Mouse (Mus musculus): ENCODE results near the gene Snx11.

The Snx11 gene

DNA sequence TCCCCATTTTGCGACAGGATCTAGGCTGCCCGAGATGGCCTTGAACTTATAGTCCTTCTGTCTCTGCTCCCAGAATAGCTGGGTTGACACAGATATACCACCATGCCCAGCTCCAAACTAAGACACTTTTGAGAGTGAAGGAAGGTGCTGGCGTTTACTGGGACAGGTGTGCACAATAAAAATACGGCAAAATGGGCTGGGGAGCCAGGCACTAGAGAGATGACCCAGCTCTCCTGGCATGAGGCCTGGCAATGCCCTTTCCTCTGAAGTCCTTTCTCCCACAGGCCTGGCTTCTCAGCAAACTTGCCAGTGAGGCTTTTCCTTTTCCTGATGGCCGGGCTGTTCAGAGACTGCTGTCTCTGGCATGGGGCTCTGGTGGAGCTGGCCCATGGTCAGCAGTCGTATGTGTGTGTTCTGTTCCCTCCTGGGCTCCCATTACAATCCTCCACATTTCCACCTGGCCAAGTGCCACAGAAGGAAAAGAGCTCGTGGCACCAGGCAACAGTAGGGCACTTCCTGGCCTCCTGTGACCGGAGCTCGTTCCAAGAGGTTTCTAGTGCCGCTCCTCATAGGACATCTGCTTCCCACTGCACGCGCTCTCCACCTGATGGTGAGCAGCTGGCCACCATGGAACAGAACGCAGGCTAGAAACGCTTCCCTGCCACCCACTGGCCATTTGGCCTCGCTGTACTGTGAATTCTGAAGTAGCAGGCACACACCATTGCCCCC, 14.5 kb downstream of the Snx11 start:
- DNase-seq (ENCODE audit: low read depth), result no peak

DNA sequence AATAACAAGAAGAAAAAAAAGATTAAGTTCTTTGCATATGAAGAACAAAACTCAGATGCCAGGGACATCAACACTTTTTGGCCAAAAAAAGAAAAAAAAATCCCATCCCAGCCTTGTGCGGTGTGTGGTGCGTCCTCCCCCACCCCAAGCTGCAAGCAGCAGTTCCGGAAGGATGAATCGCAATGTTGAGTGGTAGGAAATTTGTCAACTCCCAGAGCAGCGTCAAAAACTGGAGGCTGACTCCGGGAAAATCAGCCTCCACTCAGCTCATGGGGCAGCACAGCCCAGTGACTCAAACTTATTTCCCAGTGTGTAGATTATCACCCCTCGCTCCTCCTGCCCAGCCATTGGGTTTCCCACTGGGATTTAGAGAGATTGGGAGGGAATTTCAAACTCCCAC, 15.4 kb downstream of the Snx11 start:
- DNase-seq (ENCODE audit: low read depth), result peak; percentile 66

DNA sequence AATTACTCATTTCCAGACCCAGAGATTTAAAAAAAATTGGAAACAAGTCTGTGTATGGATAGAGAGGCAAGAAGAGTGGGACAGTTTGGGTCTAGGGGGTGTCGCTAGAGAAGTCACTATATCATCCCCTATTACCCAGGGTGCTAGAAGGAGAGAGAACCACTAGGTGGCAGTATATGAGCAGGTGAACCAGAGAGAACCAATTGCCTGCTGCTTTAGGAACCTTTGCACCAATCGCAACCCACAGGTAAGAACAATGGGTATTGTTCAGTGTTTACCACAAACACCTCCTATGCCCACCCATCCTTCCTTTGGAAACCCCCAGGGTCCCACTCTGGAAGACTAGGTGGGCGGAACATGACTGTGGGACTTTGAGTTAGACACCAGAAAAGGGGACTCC, 17.3 kb downstream of the Snx11 start:
- DNase-seq (ENCODE audit: low read depth), result peak; percentile 81

DNA sequence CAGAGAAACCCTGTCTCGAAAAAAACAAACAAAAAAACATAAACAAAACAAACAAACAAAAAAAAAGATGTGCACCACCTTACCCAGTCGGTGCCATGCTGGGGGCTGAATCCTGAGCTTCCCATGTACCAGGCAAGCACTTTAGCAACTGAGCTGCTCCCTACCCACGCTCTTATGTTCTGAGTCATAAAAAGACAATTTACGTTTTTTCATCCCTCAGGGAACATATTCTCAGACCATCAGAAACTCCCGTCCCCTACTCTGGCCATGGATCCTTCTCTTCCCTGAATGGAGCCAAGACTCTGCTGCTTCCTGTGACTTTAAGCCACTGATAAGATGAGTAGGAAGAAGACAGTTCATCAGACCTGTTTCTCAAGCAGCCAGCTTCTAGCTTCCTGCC, 19.0 kb downstream of the Snx11 start:
- DNase-seq (ENCODE audit: low read depth), result peak; percentile 47

DNA sequence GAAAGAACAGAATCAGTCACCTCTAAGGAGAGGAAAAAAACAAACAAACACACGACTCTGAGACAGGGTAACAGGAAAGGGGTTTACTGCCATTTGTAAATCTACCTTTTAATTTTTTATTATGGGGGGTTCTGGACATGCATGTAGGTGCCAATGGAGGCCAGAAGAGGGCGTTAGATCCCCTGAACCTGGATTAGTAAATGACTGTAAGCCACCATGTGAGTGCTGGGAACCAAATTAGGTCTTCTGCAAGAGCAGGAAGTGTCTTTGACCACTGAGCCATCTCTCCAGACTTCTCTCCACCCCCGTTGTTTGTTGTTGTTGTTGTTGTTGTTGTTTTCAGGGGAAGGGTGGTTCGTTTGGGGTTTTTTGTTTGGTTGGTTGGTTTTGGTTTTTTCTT, 19.9 kb downstream of the Snx11 start:
- DNase-seq (ENCODE audit: low read depth), result no peak

DNA sequence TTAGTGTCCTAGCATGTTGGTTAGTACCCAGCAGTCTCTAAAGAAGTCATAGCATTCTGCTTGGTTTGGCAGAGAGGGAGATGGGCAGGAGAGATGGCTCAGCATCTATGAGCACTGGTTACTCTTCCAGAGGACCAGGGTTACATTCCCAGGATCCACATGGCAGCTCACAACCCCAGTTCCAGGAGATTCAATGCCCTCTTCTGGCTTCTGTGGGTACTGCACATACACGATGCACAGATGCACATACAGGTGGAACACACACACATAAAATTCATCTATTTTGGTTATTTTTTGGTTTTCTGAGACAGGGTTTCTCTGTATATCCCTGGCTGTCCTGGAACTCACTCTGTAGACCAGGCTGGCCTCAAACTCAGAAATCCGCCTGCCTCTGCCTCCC, 22.1 kb downstream of the Snx11 start:
- DNase-seq (ENCODE audit: low read depth), result no peak

DNA sequence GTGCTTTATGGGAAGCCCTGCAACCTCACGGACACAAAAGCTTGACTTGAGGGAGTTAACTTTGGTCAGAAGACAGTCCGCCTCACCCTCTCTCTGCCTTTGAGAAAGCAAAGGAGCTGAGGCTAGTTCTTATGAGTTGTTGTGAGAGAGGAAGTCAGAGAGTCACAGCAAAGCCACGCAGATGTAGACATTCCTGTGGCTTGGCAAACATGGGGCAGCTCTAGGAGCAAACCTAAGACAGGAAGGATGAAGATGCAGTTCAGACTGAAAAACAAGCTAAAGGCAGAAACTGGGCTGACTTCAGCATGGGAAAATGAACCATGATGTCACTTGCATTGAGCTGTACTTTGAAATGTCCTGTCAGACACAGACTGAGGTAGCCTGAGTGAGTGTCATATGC, 29.8 kb downstream of the Snx11 start:
- peak; percentile 85 for DNase-seq (ENCODE audit: low read depth)

DNA sequence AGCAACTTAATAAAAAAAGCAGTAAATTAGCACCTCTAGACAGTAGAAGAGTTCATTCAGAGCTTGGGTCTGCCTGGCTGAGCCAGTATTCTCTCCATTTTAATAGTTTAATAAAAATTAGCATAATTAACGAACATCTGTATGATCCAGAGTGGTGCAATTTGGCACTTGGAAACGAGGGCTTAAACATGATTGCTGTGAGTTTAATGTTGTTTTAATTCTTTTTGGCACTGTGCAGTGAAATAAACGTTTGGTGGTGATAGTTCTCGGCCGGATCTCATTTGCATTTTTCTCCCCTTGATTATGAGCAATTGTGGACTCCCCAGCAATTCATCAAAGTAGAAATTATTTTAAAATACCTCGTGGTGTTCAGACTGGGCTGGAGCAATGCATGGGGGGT, 30.7 kb downstream of the Snx11 start:
- no peak for DNase-seq (ENCODE audit: low read depth)

DNA sequence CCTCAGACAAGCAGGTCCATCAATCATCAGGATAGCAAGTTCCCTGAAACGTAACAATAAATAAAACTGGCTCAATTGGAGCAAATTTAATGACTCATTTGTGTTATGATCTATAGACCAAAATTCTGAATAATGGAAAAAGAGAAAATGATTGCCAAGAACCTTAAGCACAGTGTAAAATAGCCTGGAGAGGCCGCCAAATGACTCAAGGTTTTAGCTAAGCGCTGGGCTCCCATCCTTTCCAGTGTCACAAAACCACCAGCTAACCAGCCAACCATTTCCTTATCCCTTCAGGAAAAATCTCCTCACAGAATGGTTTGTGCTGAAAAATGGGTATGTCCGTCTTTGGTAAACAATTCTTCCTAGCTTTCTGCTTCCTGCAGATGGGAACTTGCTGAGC, 33.5 kb downstream of the Snx11 start:
- peak; percentile 79 for DNase-seq (ENCODE audit: low read depth)

DNA sequence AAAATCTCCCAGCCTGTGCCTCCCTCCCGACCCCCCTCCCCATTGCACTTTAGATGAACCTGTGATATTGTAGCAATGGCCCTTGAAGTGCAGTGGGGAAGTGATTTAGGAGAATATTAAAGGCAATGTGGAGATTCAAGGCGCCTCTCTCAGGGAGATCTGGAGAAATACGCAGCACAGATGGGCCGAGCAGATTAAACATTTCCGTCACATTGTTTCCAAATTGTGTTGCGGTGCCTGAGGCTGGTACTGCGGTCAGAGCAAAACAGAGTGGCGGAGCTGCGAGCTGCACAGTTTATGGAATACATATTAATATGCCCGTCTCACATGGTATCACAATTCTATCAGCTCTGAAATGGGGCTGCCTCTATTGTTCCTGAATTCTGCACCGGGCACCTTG, 34.4 kb downstream of the Snx11 start:
- DNase-seq (ENCODE audit: low read depth), result no peak

DNA sequence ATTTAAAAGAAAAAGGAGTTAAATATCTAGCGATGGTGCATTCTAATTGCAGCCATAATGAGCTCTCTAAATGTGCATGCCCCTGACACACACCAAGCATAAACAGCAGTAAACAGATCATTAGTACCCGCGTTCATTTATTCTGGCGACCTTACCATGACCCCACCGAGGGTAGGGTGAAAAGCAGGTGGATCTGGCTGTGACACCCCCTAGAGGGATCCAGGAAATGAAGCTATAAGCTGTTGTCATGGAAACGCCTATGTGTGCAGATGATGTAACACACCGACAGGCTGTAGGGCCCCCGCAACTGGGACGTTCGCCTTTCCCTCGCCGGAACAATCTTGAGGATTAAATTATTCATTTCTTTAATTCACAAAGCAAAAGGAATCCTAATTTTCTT, 35.4 kb downstream of the Snx11 start:
- no peak for DNase-seq (ENCODE audit: low read depth)

DNA sequence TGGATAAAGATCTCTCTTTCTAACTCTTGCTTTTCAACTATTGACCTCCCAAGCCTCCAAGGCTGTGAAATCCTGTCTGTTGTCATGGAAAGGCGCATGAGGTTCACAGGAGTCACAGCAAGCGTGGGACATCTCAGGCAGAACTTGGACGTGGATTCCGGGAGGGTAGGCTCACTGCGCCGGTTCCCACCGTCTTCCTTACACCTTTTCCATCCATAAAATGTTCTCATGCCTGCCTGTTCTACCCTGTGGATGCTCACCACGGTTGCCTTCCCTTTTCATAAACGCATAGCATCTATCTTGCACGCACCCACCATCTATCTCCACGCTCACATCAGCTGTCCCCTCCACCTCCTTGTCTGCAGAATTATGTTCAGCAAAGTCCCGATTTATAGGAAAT, 36.6 kb downstream of the Snx11 start:
- no peak for DNase-seq (ENCODE audit: low read depth)

DNA sequence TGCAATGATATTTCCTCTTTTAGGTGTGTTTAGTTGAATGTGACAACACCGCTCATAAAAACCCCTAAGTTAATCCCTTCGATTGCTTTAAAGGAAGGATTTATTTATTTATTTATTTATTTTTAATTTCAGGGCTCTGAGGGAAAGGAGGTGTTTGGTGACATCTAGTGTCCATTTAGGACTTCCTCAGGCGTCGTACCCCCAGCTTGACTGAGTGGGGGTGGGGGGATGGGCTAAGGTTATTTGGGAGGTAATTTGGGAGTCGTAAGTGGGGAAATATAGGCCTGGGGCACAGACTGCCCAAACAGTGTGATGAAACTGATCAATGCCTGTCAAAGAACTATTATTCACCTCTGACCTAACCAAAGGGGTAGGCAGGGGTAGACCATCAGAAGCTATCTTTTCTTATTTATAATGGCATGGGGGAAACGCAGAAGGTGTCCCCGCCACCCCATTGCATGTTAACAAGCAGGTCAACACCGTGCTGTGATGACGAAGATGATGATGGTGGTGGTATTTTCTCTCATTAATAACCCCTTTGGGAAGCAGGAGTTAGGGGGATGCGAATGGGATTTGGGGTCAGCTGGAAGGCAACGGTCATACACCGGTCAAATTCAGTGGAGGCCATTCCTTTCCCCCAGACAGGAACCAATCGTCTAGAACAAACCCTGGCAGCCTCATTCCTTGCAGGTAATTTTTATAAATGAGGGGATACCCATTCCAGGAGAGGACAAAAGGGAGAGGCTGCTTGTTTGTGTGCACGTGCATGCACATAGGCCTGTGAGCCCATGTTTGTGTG, 39.5 kb downstream of the Snx11 start:
- no peak for DNase-seq (ENCODE audit: low read depth)

DNA sequence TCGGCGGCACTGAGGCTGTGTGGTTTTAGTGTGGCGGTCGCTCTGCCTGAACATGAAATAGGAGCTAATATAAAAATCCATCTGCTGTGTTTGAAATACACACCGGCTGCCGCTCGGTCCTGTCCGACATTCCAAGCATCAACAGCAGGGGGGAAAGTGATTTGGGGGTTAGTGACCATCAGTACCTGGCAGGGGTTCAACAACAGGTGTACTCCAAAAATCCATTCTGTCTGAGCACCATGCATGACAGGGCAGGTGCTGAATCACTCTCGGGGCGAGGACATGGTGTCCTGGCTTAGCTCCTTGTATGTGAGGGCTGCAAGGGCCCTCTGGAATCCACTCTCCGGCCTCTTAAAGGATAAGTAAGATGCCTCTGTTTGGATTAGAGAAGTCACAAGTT, 41.0 kb downstream of the Snx11 start:
- no peak for DNase-seq (ENCODE audit: low read depth)

DNA sequence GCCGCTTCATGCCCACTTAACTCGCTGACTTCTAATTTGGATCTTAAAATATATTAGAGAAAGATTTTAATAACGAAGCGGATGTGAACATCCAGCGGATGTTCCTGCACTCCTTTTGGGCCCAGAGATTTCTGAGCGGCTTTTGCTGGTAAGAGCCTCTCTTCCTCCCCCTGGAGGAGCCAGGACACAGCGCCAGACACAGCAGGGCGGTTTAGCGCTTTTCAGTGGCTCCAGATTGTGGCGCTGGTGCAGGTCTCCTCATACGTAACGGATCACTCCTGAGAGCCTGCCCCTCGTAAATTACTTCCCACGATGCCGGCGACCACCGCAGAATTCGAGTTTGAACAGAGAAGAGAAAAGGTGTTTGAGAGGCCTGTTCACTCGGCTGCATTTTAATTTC, 41.5 kb downstream of the Snx11 start:
- DNase-seq (ENCODE audit: low read depth), result no peak

DNA sequence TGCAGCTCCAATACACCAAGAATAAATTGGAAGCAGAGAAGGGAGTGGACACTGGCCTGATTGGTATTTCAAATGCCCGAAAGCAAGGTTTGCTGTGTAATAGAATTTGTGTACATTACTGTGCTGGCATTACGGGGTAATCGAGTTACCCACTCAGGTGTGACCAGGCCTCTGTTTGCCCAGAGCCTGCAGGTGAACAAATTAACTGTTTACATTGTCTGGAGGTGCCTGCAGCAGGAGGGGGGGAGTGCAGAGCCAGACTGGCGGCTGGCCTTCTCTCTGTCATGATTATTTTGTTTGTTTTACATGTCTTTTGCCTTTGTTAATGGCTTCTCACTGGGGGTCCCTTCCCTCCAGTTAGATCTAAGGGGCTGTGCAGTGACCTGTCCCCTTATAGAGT, 44.7 kb downstream of the Snx11 start:
- DNase-seq (ENCODE audit: low read depth), result no peak

DNA sequence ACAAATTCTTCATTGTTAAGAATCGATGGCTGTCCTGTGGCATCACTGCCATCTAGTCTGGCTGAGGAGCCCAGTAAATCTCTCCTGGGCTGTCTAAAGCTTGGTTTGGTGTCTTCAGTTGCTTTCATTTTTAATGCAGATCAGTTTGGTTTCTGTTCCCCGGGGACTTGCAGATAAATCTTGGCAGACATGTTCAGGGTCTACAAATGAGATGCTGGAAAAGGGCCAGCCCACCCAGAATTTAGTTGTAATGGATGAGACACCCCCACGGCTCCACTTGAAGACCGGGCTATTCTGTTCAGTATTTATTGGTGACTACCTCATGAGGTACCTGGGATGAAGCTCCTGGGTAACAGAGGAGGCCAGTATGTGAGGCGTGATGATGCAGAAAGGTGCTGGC, 47.0 kb downstream of the Snx11 start:
- DNase-seq (ENCODE audit: low read depth), result no peak

DNA sequence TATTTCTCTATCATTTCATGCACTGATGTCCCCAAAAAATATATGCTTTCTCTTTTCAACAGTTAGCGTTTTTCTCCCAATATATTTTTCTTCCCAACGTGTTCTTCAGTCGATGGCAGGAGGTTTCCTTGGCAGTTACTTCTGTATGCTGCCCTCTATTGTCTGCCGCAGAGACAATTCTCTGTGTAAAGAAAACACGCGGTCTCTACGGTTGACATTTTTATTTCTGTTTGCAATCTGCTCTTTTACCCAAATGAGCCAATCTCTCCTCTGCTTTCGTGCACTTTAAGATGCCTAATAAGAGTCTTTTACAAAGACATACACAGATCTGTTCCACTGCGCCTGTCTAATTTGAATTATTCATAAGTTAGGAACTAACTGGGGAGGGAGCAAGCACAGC, 47.9 kb downstream of the Snx11 start:
- no peak for DNase-seq (ENCODE audit: low read depth)

DNA sequence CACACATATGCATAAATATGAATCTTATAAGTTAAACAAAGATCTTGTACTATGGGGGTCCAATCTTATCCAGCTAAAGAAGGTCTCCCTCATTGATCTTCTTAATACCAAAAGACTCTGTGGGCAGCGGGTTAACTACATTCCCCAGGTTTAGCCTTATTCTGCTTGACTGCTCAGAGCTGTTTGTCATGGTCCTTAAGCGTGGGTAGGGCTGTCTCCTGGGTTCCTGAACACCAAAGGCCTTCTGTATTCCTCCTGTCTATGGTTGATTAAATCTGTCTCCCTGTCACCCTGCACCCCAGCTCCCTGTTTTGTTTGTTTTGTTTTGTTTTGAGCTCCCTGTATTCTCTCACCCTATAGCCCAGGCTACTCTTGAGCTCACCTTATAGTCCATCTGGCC, 48.8 kb downstream of the Snx11 start:
- DNase-seq (ENCODE audit: low read depth), result no peak

DNA sequence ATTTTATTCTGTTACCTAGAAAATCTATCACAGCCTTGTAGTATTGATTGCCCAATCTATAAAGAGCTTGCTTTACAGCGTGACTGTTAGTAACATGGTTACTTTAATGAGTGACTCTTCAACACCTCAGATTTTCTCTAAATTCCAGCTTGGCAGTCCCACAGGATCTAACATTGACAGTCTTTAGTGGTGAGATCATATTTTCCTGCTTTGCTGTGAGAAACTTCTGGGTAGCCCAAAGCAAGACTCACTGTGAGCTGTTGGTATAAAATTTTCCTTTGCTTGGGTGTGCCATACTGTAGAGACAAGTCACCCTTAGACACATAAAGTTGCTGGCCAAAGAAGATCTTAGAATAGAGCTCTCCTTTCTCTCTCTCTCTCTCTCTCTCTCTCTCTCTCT, 51.5 kb downstream of the Snx11 start:
- DNase-seq (ENCODE audit: low read depth), result peak; percentile 56

DNA sequence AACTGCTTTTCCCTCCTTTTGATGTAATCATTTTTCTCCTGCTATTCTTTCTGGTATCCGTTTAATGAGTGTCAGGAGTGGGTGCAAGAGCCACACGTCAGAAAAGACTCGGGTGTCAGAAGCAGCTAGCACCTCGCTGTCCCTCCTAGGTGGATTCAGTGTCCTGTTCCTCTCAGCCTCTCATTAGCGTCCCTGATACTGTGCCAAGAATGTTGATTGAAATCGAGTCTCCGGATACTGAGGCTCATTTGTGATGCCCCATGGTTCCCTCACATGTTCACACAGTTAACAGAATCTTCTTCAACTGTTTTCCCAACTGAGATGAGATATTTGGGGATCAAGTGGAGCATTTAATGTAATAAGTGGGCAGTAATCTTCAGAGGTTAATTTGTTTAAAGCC, 58.8 kb downstream of the Snx11 start:
- no peak for DNase-seq (ENCODE audit: low read depth)
